Mouse (Mus musculus) spleen, postnatal 36 days (tissue): ENCODE results near the gene Itga9.

Experiments used
- DNase-seq, 2 experiments: peaks; one replicate each; pipeline ENCODE4 v3.0.0; 2022; ENCODE audit warnings: low spot score in 2 of 2, mixed read lengths in 1 of 2

Gene Itga9

GRCm38 (mm10) chr9:118728296-118728695 lies 121.8 kb downstream of the Itga9 start:
- no peak for DNase-seq

- DNase-seq = no peak
These were observed 122.5 kb downstream of the Itga9 start for GRCm38 (mm10) chr9:118728987-118729386.

- no peak for DNase-seq
These were observed 123.7 kb downstream of the Itga9 start for GRCm38 (mm10) chr9:118730172-118730571.

- DNase-seq = no peak
These were observed 124.4 kb downstream of the Itga9 start for GRCm38 (mm10) chr9:118730871-118731390.

- no peak for DNase-seq
These were observed 125.2 kb downstream of the Itga9 start for GRCm38 (mm10) chr9:118731650-118732049.

- DNase-seq = no peak
These were observed 127.1 kb downstream of the Itga9 start for GRCm38 (mm10) chr9:118733601-118734000.

- no peak for DNase-seq
These were observed 130.6 kb downstream of the Itga9 start for GRCm38 (mm10) chr9:118737124-118737523.

GRCm38 (mm10) chr9:118737601-118738137 lies 131.2 kb downstream of the Itga9 start:
- no peak for DNase-seq

- no peak for DNase-seq
These were observed 131.8 kb downstream of the Itga9 start for GRCm38 (mm10) chr9:118738311-118738710.

GRCm38 (mm10) chr9:118739071-118739470 lies 132.6 kb downstream of the Itga9 start:
- no peak for DNase-seq

- DNase-seq = no peak
These were observed 133.2 kb downstream of the Itga9 start for GRCm38 (mm10) chr9:118739659-118740058.

GRCm38 (mm10) chr9:118741268-118741667 lies 134.8 kb downstream of the Itga9 start:
- no peak for DNase-seq

GRCm38 (mm10) chr9:118749335-118749949 lies 143.0 kb downstream of the Itga9 start:
- no peak for DNase-seq

GRCm38 (mm10) chr9:118750828-118751227 lies 144.3 kb downstream of the Itga9 start:
- DNase-seq = no peak

GRCm38 (mm10) chr9:118752376-118752775 lies 145.9 kb downstream of the Itga9 start:
- no peak for DNase-seq

- no peak for DNase-seq
These were observed 153.0 kb downstream of the Itga9 start for GRCm38 (mm10) chr9:118759462-118759861.

GRCm38 (mm10) chr9:118761953-118762590 lies 155.6 kb downstream of the Itga9 start:
- DNase-seq = no peak

- no peak for DNase-seq
These were observed 156.3 kb downstream of the Itga9 start for GRCm38 (mm10) chr9:118762759-118763158.

- no peak for DNase-seq
These were observed 156.7 kb downstream of the Itga9 start for GRCm38 (mm10) chr9:118763203-118763602.

GRCm38 (mm10) chr9:118763646-118764045 lies 157.2 kb downstream of the Itga9 start:
- no peak for DNase-seq

GRCm38 (mm10) chr9:118765059-118765458 lies 158.6 kb downstream of the Itga9 start:
- no peak for DNase-seq

- no peak for DNase-seq
These were observed 160.5 kb downstream of the Itga9 start for GRCm38 (mm10) chr9:118767008-118767407.

GRCm38 (mm10) chr9:118768596-118768995 lies 162.1 kb downstream of the Itga9 start:
- no peak for DNase-seq
